Mouse (Mus musculus) CH12.LX (cell line): ENCODE data around the gene Vmn1r21. TPM values are rescaled to one million over a fixed set of nuclear protein-coding genes. Genes with fewer than 3 reads are reported as not detected.

Experiments used
- DNase-seq: peaks from one replicate; pipeline ENCODE4 v3.0.0-alpha.2; 2013; ENCODE audit errors: extremely low read depth
- H3K27ac ChIP-seq: 2 replicates; pipeline ENCODE4 v1.5.1; 2012; ENCODE audit warnings: low read depth, mild to moderate bottlenecking, control low read depth, moderate library complexity; ENCODE audit not compliant: insufficient read depth
- H3K27me3 ChIP-seq: replicated peaks from 2 replicates; pipeline ENCODE3; 2012; ENCODE audit warnings: inconsistent platforms
- H3K36me3 ChIP-seq, 2 experiments: replicated peaks in 1 of 2; 2 replicates each; pipeline versions ENCODE3 to v1.6.1; 2012; ENCODE audit warnings: inconsistent platforms in 1 of 2, low read length in 1 of 2, mild to moderate bottlenecking in 1 of 2, mixed read lengths in 1 of 2, moderate library complexity in 1 of 2; ENCODE audit not compliant: control insufficient read depth in 1 of 2, insufficient read depth in 1 of 2
- H3K4me1 ChIP-seq, 2 experiments: 2 replicates each; pipeline ENCODE4 v1.6.1; 2012; ENCODE audit warnings: inconsistent platforms in 1 of 2, moderate library complexity in 1 of 2; ENCODE audit not compliant: insufficient read depth in 2 of 2, control insufficient read depth in 1 of 2
- H3K4me2 ChIP-seq: 2 replicates; pipeline ENCODE4 v1.6.1; 2012; ENCODE audit warnings: low read depth, mild to moderate bottlenecking, control low read depth; ENCODE audit not compliant: poor library complexity, insufficient read depth, severe bottlenecking
- H3K4me3 ChIP-seq, 3 experiments: fragments of 150-350 bp in 1 of 3; sonication (generic) in 1 of 3; replicated peaks in 1 of 3; 2 replicates each; pipeline versions ENCODE3 to v1.5.1; 2011 to 2012; ENCODE audit warnings: low read depth in 2 of 3, low read length in 2 of 3, mild to moderate bottlenecking in 2 of 3, moderate library complexity in 2 of 3, control low read depth in 1 of 3, improper control_type of control experiment in 1 of 3, inconsistent platforms in 1 of 3, mixed read lengths in 1 of 3; ENCODE audit not compliant: poor library complexity in 1 of 3
- H3K79me2 ChIP-seq: replicated peaks from 2 replicates; pipeline ENCODE4 v1.6.1; 2012; ENCODE audit warnings: mild to moderate bottlenecking, moderate library complexity; ENCODE audit not compliant: control insufficient read depth, poor library complexity, insufficient read depth, severe bottlenecking; ENCODE audit errors: extremely low read depth
- H3K9ac ChIP-seq: 2 replicates; pipeline ENCODE4 v1.6.1; 2012; ENCODE audit warnings: low read depth, mild to moderate bottlenecking, control low read depth, moderate library complexity; ENCODE audit not compliant: insufficient read depth
- H3K9me3 ChIP-seq: replicated peaks from 2 replicates; pipeline ENCODE3; 2012; ENCODE audit warnings: low read length, inconsistent platforms, mixed read lengths
- BHLHE40 ChIP-seq: IDR thresholded peaks from 2 replicates; pipeline ENCODE4 v1.6.1; 2011; ENCODE audit warnings: mild to moderate bottlenecking, low read depth, low read length, improper control_type of control experiment
- CHD1 ChIP-seq: IDR thresholded peaks from 2 replicates; pipeline ENCODE4 v1.6.1; 2012; ENCODE audit warnings: low read depth, low read length, improper control_type of control experiment, inconsistent platforms
- E2F4 ChIP-seq: IDR thresholded peaks from 2 replicates; pipeline ENCODE4 v1.6.1; 2011; ENCODE audit warnings: low read depth, low read length, improper control_type of control experiment; ENCODE audit not compliant: insufficient replicate concordance
- ELF1 ChIP-seq: IDR thresholded peaks from 2 replicates; pipeline ENCODE4 v1.6.1; 2014; ENCODE audit warnings: low read depth, mild to moderate bottlenecking, inconsistent platforms, low read length, improper control_type of control experiment
- EP300 ChIP-seq: IDR thresholded peaks from 2 replicates; pipeline ENCODE4 v1.6.1; 2011; ENCODE audit warnings: low read length, improper control_type of control experiment
- GABPA ChIP-seq: IDR thresholded peaks from 2 replicates; pipeline ENCODE4 v1.6.1; 2012; ENCODE audit warnings: low read depth, low read length, improper control_type of control experiment, inconsistent platforms; ENCODE audit not compliant: insufficient replicate concordance
- HCFC1 ChIP-seq: IDR thresholded peaks from 2 replicates; pipeline ENCODE4 v1.6.1; 2012; ENCODE audit warnings: low read depth, mild to moderate bottlenecking, inconsistent platforms, low read length, improper control_type of control experiment
- IRF4 ChIP-seq: IDR thresholded peaks from 2 replicates; pipeline ENCODE4 v1.6.1; 2014; ENCODE audit warnings: low read depth, mild to moderate bottlenecking, inconsistent platforms, low read length, improper control_type of control experiment
- JUN ChIP-seq: IDR thresholded peaks from 2 replicates; pipeline ENCODE4 v1.6.1; 2011; ENCODE audit warnings: low read depth, mild to moderate bottlenecking, low read length, improper control_type of control experiment, moderate library complexity; ENCODE audit not compliant: insufficient read depth
- KAT2A ChIP-seq: IDR thresholded peaks from 2 replicates; pipeline ENCODE4 v1.6.1; 2012; ENCODE audit warnings: low read length, improper control_type of control experiment, inconsistent platforms; ENCODE audit not compliant: insufficient replicate concordance
- MAFK ChIP-seq: IDR thresholded peaks from 2 replicates; pipeline ENCODE4 v1.6.1; 2011; ENCODE audit warnings: low read length, improper control_type of control experiment; ENCODE audit not compliant: insufficient replicate concordance
- MAX ChIP-seq: IDR thresholded peaks from 2 replicates; pipeline ENCODE4 v1.6.1; 2011; ENCODE audit warnings: low read length, improper control_type of control experiment
- MAZ ChIP-seq: IDR thresholded peaks from 2 replicates; pipeline ENCODE4 v1.6.1; 2012; ENCODE audit warnings: low read depth, mild to moderate bottlenecking, inconsistent platforms, low read length, improper control_type of control experiment, moderate library complexity
- MEF2A ChIP-seq: IDR thresholded peaks from 2 replicates; pipeline ENCODE4 v1.6.1; 2014; ENCODE audit warnings: low read depth, mild to moderate bottlenecking, inconsistent platforms, low read length, improper control_type of control experiment, borderline replicate concordance
- MXI1 ChIP-seq: IDR thresholded peaks from 2 replicates; pipeline ENCODE4 v1.6.1; 2011; ENCODE audit warnings: mild to moderate bottlenecking, low read depth, low read length, improper control_type of control experiment
- MYC ChIP-seq: IDR thresholded peaks from 2 replicates; pipeline ENCODE4 v1.6.1; 2011; ENCODE audit warnings: low read depth, mild to moderate bottlenecking, improper control_type of control experiment, low read length
- NELFE ChIP-seq: IDR thresholded peaks from 2 replicates; pipeline ENCODE4 v1.6.1; 2011; ENCODE audit warnings: low read depth, low read length, improper control_type of control experiment
- NRF1 ChIP-seq: IDR thresholded peaks from 2 replicates; pipeline ENCODE4 v1.6.1; 2014; ENCODE audit warnings: low read depth, mild to moderate bottlenecking, inconsistent platforms, low read length, improper control_type of control experiment, moderate library complexity
- PAX5 ChIP-seq: IDR thresholded peaks from 2 replicates; pipeline ENCODE4 v1.6.1; 2012; ENCODE audit warnings: low read length, inconsistent platforms, mixed read lengths
- POLR2A ChIP-seq: IDR thresholded peaks from 2 replicates; pipeline ENCODE4 v1.6.1; 2011; ENCODE audit warnings: low read depth, mild to moderate bottlenecking, improper control_type of control experiment, low read length
- POLR2AphosphoS2 ChIP-seq: IDR thresholded peaks from 2 replicates; pipeline ENCODE4 v1.6.1; 2011; ENCODE audit warnings: low read depth, low read length, improper control_type of control experiment
- RCOR1 ChIP-seq: conservative IDR thresholded peaks from 2 replicates; pipeline ENCODE4 v1.6.1; 2012; ENCODE audit warnings: low read depth, mild to moderate bottlenecking, inconsistent platforms, low read length, improper control_type of control experiment
- SIN3A ChIP-seq: IDR thresholded peaks from 2 replicates; pipeline ENCODE4 v1.6.1; 2012; ENCODE audit warnings: low read length, improper control_type of control experiment, inconsistent platforms
- TBP ChIP-seq: conservative IDR thresholded peaks from 2 replicates; pipeline ENCODE4 v1.6.1; 2011; ENCODE audit warnings: low read depth, low read length, improper control_type of control experiment
- TCF12 ChIP-seq: IDR thresholded peaks from 2 replicates; pipeline ENCODE4 v1.6.1; 2014; ENCODE audit warnings: low read depth, mild to moderate bottlenecking, inconsistent platforms, low read length, improper control_type of control experiment
- USF1 ChIP-seq: IDR thresholded peaks from 2 replicates; pipeline ENCODE4 v1.6.1; 2014; ENCODE audit warnings: low read depth, mild to moderate bottlenecking, inconsistent platforms, low read length, improper control_type of control experiment
- USF2 ChIP-seq: conservative IDR thresholded peaks from 2 replicates; pipeline ENCODE4 v1.6.1; 2011; ENCODE audit warnings: low read depth, low read length, improper control_type of control experiment
- ZC3H11A ChIP-seq: IDR thresholded peaks from 2 replicates; pipeline ENCODE4 v1.6.1; 2012; ENCODE audit warnings: low read depth, mild to moderate bottlenecking, inconsistent platforms, low read length, improper control_type of control experiment
- ZNF384 ChIP-seq: IDR thresholded peaks from 2 replicates; pipeline ENCODE4 v1.6.1; 2012; ENCODE audit warnings: low read depth, low read length, improper control_type of control experiment, inconsistent platforms
- dilution Hi-C: fragments of 300-500 bp; cut with MboI; formaldehyde crosslinking; loops from 2 replicates; pipeline ENCODE4 v1.14.3; 2020; ENCODE audit warnings: low sequenced_read_pairs; ENCODE audit not compliant: extremely low pct_unique_long_range_greater_than_20kb, extremely low pct_ligation_motif_present
- in situ Hi-C: fragments of 300-500 bp; cut with MboI; formaldehyde crosslinking; loops from 3 replicates; pipeline ENCODE4 v1.14.3; 2019; ENCODE audit warnings: low sequenced_read_pairs, low pct_ligation_motif_present, low pct_unique_long_range_greater_than_20kb, mixed read lengths
- polyA plus RNA-seq: library from polyadenylated mRNA; unstranded; fragments of >175 nt; gene quantifications from 2 replicates; pipeline ENCODE4 v1.2.1, GENCODE M21; 2012; ENCODE audit warnings: low read depth; ENCODE audit not compliant: insufficient read length
- total RNA-seq, 2 experiments: library from RNA; depleted of rRNA; stranded (reverse); fragments of 300-350 nt in 1 of 2; fragments of >200 nt in 1 of 2; gene quantifications; 2 replicates each; pipeline ENCODE4 v1.2.3; 2012 to 2014

Gene Vmn1r21
- total and polyA plus RNA-seq, 3 experiments = not detected

- H3K9ac ChIP-seq = no peak overlapping the region
- in situ Hi-C loops = no loop called here
- TF ChIP-seq ELF1 = no peak
- TF ChIP-seq POLR2AphosphoS2 = no peak
- TF ChIP-seq MXI1 = no peak
- no peak for TF ChIP-seq MAFK
- TF ChIP-seq MYC = no peak
- TF ChIP-seq POLR2A = no peak
- no peak for TF ChIP-seq PAX5
- TF ChIP-seq USF1 = no peak
- no peak for TF ChIP-seq EP300
- TF ChIP-seq ZC3H11A = no peak
- no peak for TF ChIP-seq JUN
- TF ChIP-seq IRF4 = no peak
- TF ChIP-seq CHD1 = no peak
- no peak for TF ChIP-seq RCOR1
- no peak for TF ChIP-seq GABPA
- TF ChIP-seq BHLHE40 = no peak
- TF ChIP-seq NRF1 = no peak
Observed at GRCm38 (mm10) chr6:57839693-57840408, 10.3 kb downstream of the Vmn1r21 start.

GRCm38 (mm10) chr6:57825259-57825715 lies 24.9 kb downstream of the Vmn1r21 start:
- TF ChIP-seq TBP (no peak), MAZ (no peak), TCF12 (no peak), MAX (no peak), E2F4 (no peak), BHLHE40 (no peak), NELFE (no peak), ZNF384 (no peak), HCFC1 (no peak), GABPA (no peak), KAT2A (no peak), POLR2AphosphoS2 (no peak), CHD1 (no peak), ZC3H11A (no peak), USF2 (no peak), MEF2A (no peak), SIN3A (no peak), PAX5 (no peak), MYC (no peak), JUN (no peak)
- Histone ChIP-seq H3K4me2 (no peak overlapping the region), H3K27ac (no peak overlapping the region), H3K79me2 (no peaks in the 10 kb centered on the region), H3K9ac (no peak overlapping the region), H3K4me3 (no peak overlapping the region), H3K27me3 (no peaks in the 10 kb centered on the region), H3K4me1 (no peaks in the 10 kb centered on the region), H3K9me3 (peaks cover 4% of the 10 kb centered on the region), H3K36me3 (no peaks in the 10 kb centered on the region)
- in situ Hi-C loops = no loop called here
- DNase-seq = no peak
- dilution Hi-C loops = no loop called here

More at GRCm38 (mm10) chr6:57839693-57840408, 10.3 kb downstream of the Vmn1r21 start:
- H3K27ac ChIP-seq = no peak overlapping the region
- H3K4me1 ChIP-seq = no peaks in the 10 kb centered on the region
- H3K27me3 ChIP-seq = no peaks in the 10 kb centered on the region
- H3K9me3 ChIP-seq = no peaks in the 10 kb centered on the region
- no peak overlapping the region for H3K4me3 ChIP-seq
- DNase-seq = no peak
- dilution Hi-C loops = no loop called here
- no peaks in the 10 kb centered on the region for H3K79me2 ChIP-seq
- H3K4me2 ChIP-seq = no peak overlapping the region
- H3K36me3 ChIP-seq = no peaks in the 10 kb centered on the region
